Mouse (Mus musculus) macrophage (primary cell): Measurements from ENCODE around the gene Gm16427. TPM values are rescaled to one million over a fixed set of nuclear protein-coding genes. Genes with fewer than 3 reads are reported as not detected.
"Not testable (repeated sequence)": the region's sequence is repeated elsewhere in the genome, so short reads cannot be mapped to it uniquely, and the experiment has no call there.

Experiments used
- H3K27ac ChIP-seq: fragments of 350-480 bp; formaldehyde crosslinking; 2 replicates; pipeline ENCODE4 v1.9.0; 2021
- H3K36me3 ChIP-seq: fragments of 350-480 bp; formaldehyde crosslinking; 2 replicates; pipeline ENCODE4 v1.9.0; 2021; ENCODE audit errors: inconsistent target
- H3K4me3 ChIP-seq: fragments of 350-480 bp; formaldehyde crosslinking; 2 replicates; pipeline ENCODE4 v1.9.0; 2021; ENCODE audit errors: inconsistent target
- H3K79me2 ChIP-seq: fragments of 350-480 bp; formaldehyde crosslinking; 2 replicates; pipeline ENCODE4 v1.9.0; 2021; ENCODE audit errors: inconsistent target
- WGBS: methylation state at CpG from one replicate; pipeline ENCODE4 v1.1.7; 2026; ENCODE audit warnings: inconsistent platforms; ENCODE audit not compliant: missing documents; 5-methylcytosine and 5-hydroxymethylcytosine counted together
- polyA plus RNA-seq: library from polyadenylated mRNA; stranded (reverse); fragments of 250-400 nt; gene quantifications from 3 replicates; pipeline ENCODE4 v1.2.4, GENCODE M21; 2018; ENCODE audit warnings: inconsistent platforms
- total RNA-seq, 78 experiments: library from RNA; depleted of rRNA; stranded (reverse); fragments of 250-400 nt; gene quantifications; 1 replicate in 9 of 78; 2 replicates in 24 of 78; 3 replicates in 43 of 78; 4 replicates in 2 of 78; pipeline ENCODE4 v1.2.4; 2018; ENCODE audit warnings: inconsistent platforms in 56 of 78

Gene Gm16427
- total RNA-seq (2018; cell fraction: chromatin; rRNA removed), result not detected
- total RNA-seq (2018; cell fraction: cytosol; rRNA removed), result not detected
- not detected for total RNA-seq (2018; cell fraction: nucleus; rRNA removed)
- polyA plus RNA-seq, result not detected in 3 replicates

DNA sequence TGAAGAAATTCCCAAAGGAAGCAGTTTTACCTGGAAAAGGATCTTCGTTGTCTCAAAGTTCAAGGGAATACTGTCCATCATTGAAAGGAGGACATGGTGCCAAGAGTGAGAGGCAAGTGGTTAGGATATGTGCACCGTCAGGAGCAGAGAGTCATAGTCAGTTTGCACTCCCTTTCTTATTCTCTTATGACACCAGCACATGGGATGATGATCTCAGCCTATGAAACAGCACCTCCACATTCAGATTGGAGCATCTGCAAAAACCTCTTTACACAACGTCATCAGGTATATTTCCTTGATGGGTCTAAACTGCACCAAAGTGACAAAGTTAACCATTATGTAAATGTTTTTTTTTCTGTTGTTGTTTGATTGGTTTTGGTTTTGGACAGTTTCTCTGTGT is at the start of gene Gm16427:
Gene Gm16427 (minus strand): TSS at position 101 of the 400 bp plus-strand sequence.
- no CpG with 5 or more reads among the region's 3 CpGs for WGBS
- not testable (repeated sequence) for H3K4me3 ChIP-seq, H3K79me2 ChIP-seq, H3K36me3 ChIP-seq, H3K27ac ChIP-seq

Other genes with a start within 250 kb of the Gm16427 start
- gene C87414, start 131.4 kb upstream of the Gm16427 start, polyA plus RNA-seq, result not detected in 3 replicates